Mouse (Mus musculus) lung, adult 18-20 months (tissue): ENCODE data around the gene Trio.

Source experiments
- DNase-seq, 2 experiments: peaks; one replicate each; pipeline ENCODE4 v3.0.0; 2022; ENCODE audit warnings: mixed read lengths in 2 of 2

The Trio gene

DNA sequence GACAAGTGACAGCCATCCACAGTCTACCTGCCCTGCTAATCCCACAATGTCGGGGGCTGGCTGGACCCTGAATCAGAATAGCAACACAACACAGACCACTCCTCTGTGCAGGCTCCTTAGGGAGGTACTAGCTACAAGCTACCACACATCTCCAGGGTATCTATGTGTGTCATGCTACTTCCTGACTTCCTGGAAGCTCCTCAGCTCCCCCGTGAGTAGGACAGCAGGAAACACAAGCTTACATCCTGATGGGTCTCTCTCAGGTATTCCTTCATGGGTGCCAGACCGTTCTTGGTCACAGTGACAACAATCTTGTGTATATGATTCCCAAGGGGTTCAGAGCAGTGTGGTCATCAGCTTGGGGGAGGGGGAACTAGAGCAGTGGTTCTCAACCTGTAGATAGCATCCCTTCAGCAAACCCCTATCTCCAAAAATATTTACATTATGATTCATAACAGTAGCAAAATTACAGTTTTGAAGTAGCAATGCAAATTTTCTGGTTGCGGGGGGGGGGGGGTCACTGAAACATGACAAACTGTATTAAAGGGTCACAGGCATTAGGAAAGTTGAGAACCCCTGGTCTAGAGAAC lies 199.5 kb downstream of the Trio start:
- DNase-seq: no peak

DNA sequence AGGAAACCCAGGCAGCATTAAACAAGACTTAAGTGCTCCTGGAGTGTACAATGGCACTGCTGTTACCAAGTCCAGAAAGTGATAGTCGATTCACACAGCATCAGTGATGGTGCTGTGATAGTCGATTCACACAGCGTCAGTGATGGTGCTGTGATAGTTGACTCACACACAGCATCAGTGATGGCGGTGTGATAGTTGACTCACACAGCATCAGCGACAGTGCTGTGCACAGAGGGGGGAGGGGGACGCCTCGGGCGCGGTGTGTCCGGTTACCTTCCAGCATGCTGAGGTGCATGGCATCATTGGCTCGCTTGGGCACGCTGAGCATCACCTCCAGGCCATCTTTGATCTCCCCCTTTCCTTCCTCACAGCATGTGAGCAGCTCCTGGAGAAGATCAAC lies 200.3 kb downstream of the Trio start:
- DNase-seq: no peak

DNA sequence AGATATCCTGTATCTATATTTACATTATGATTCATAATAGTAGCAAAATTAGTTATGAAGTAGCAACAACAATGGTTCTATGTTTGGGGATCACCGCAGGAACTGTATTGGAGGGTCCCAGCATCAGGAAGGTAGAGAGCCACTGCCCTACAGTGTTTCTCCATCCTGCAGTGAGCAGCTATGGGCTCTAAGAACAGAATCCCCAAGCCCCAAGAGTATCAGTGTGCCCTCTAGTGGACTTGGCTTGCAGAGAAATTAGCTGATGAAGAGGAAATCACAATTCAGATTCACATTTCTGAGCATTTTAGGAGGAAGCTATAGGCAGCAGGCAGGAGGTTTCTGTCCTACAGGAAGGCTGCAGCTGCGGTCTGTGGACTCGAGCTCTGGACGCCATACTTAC lies 202.1 kb downstream of the Trio start:
- no peak for DNase-seq

DNA sequence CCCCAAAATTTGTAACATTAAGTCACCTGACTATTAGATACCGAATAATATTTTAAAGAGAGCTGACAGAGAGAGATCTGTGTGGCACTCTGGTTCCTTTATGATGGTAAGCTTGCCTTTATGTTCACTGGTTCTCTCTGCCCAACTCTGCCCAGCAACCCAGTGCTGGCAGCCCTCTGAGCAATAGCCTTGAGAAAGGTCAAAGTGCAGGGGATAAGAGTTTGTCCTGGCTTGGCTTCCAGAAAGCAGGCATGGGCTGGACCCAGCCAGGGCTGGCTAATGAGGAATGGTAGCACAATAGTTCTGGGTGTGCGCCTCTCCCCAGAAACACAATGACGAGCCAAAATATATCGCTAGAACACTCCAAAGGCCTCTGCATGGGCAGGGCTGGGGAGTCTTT lies 203.2 kb downstream of the Trio start:
- no peak for DNase-seq

DNA sequence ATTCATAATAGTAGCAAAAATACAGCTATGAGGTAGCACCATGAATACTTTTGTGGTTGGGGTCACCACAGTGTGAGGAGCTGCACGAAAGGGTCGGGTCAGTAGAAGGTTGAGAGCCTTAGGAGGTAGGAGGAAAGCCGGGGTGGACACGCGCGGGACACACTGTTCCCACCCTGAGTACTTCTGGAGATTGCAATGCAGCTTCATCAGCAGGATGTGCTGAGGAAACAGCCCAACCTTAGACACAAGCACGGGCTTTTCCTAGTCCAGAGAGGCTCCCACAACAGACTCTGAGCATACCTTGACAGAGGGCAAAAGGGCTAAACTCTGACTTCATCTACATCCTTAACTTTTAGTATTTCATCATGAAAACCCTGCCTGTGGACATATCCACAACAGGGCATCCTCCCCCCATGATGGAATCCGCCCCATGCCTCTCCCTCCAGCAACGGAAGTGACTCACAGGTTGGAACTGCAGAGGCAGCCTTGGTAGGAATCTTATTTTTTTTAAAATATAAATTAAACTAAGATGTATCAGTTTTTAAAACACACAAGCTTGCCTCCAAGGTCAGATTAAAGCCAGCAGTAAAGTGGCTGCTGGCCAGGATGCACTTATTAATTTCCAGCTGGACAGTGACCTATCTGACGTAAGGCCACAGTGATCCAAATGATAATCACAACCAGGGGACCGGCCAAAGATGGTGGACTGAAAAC lies 203.8 kb downstream of the Trio start:
- DNase-seq: no peak

DNA sequence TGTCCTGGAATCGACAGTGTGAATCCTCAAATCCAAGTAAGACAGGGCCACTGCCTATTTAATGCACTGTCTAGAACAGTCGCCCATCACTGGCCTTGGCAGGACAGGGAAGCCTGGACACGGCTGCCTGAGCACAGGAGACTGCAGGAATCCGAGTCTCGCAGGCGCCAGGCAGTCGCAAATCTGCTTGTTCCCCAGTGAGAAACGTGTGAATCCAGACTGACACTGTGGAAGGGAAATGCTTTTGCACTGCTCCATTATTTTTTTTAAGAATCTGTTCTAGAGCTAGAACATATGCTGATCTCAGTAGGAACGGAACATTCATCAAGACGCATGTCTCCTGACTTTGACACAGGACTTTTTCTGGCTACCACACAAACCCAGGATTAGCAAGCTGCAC lies 208.6 kb downstream of the Trio start:
- no peak for DNase-seq

DNA sequence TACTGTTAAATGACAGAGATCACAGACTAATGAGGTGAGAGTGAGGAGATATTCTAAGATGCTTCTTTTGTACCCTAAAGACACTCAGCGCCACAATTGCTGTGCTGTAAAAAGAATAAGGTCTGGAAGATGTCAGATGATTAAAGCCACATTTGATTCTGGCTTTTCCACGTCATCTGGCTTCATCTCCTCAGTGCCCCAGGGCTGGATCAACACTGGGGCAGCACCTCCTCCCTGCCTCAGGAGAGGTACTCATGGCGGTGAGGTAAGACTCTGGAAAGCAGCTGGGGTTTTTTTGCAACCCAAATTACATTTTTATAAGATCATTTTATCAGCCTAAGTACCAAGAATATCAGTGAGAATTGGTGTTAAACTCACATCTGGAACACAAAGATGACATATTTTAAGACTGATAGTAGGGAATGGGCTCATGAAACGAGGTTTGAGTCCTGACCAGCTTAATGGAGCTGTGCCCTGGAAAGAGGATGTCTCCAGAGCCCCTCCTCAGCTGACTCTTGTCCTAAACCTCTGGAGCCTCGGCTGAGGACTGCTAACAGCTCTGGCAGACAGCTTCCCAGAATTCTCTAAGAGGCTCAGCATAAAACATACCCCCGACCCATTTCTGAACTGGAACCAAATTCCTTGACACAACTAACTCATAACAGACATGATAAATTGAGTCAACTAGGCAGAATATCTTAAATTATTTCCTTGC lies 210.8 kb downstream of the Trio start:
- DNase-seq: no peak

DNA sequence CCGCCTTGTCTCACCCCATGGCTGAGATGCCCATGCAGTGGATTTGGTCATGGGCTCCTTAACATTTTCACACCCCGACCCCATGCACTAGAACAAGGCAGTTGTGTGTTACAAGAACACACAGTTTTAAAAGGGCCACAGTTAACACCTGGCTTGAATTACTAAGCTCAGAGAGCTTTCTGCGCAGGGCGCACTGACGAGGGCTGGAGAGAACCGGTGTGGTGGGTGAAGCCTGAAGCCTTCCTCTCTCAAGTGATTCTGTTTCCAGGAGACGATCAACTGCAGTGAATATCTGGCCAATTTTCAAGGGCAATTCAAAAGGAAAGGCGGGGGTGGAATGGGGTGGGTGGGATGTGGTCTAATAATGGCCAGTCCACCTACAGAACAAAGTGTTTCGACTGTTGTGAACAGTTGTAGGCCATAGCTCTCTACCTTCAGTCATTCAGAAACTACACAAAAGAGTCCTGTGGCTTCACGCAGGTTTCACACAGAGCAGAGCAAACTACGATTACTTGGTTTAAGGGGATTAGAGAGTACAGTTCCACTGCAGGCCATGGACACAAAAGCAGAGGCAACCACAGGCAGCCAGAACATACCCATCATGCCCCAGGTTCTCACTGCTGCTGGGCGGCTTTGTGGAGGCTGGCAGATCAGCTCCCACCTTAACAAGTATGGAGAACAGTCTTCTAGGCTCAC lies 214.7 kb downstream of the Trio start:
- DNase-seq: no peak

DNA sequence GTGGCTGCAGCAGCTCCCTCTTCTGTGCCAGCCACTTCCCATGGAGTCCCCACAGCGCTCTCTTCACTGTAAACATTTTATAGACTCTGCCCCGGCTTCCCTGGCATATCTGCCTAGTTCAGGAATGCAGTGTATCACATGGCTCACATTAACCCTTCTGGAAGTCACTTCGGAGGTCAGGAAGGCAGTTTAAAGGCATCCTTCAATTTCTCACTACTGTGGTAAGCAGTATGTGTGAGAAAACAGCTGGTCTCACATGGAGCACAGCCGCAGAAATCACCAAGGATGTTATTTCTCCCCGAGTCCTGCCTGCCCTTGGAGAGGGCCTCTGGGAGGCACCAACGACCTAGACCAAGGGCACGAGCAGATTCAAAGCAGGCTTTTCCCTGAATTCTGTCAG lies 215.4 kb downstream of the Trio start:
- no peak for DNase-seq

DNA sequence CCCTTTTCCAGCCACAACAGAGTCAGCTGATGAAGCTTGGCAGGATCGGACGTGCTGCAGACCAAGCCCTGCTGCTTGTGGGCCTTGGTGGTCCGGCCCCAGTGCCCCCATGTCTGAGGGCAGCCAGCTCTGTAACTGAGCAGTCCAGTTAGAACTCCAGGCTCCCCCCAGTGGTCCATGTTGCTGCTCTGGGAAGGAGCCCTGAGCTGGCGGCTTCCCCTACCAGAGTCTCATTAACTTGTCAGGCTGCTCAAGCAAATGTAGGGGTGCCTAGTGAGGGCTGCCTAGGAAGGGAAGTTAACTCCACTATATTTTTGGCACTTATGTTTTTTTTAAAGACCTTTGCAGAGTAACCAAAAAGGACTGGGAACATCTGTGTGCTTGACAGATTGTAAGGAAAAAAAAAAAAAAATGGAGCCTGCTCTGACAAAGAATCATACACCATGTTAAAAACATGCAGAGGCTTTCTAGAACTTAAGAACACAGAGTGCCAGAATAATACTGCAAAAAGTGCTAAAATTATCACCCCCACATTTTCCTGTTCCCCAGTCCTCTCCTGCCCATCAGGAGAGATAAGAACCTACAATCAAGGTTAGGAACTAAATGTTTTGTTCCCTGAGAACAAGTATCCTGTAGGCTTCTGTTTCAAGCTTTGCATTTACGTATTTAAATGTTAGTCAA lies 216.9 kb downstream of the Trio start:
- no peak for DNase-seq

DNA sequence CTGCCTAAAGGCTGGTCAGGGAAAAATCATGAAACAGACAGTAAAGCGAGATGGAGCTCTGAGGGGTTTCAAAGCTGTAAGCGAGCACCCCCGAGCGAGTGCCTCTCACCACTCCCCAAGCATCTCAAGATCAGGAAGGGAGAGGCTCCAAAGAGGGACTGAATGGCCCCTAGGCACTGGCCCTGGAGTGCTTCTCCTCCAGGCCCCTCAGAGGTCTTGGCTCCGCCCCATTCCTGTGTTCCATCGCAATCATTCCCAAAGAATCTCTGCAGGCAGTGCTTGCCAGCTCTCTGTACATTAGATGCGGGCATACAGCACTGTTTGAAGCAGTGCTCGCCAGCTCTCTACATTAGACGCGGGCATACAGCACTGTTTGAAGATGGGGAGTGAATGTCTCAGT lies 219.4 kb downstream of the Trio start:
- DNase-seq: peak; percentile 45 to 60

DNA sequence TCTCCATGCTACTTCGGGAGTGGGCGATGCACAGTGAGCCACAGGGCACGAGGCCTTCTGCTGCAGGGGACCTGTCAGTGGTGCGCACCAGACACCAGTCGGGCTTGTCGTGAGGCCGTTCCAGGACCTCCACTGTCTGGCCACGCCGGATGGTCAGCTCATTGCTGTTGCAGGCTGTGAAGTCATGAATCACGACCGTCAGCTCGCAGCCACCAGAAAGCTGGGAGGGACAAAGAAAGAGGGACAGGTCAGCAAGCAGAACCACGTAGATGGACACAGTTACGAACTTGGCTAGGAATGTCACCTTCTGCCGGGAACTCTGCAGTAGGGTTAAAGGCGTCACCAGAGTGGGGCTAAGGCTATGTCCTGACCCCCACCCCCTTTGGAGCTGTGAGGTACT lies 220.0 kb downstream of the Trio start:
- DNase-seq: no peak

DNA sequence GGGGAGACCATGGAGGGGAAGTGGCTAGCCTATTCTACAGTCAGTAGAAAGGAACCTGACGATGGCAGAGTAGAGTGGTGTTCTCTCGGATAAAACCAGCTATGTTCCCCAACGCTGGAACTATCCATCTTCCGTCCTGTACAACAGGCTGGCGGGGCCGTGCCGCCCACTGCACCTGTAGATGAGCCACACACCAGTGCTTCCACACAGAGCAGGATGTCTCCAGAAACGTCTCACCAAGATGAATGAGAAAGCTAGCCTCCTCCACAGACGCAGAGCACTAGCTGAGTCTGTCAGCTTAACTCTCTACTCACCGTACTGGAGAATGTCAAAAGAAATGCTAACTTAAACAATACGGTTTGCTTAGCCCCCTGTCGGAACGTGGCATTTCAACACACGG lies 221.2 kb downstream of the Trio start:
- DNase-seq: no peak

DNA sequence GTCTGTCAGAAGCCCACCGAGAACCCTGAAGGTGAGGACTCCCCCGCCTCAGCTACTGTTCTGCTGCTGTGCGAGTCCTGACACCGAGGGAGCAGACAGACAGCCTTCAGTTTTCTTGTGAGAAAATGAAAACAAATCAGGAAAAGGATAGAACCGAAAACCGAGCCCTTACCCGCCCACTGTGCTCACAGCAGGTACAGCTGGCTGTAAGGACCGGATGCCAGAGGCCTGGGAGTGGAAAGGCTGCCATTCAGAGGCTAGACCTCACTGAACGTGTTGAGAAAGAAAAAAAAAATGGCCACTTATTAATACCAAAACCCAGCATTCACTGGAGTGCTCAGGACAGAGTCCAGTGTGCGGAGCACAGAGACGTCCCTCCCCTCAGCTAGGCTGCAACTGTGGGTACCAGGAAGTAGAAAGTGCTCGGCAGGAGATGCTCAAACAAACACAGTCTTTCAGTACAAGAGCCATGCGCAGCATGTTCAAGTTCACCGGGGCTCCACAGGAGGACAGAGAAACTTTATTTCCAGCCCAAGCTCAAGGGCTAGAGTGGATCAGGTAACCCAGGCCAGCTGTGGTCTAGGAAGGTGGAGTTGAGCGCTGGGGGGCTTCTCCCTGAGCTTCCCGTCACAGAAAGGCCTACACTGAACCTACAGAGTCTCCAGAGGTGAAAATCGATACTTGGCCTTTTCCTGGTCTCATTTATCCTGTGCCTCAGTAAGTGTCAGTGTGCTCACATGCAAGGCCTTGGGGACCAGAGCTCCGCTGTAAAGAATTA lies 221.9 kb downstream of the Trio start:
- no peak for DNase-seq

DNA sequence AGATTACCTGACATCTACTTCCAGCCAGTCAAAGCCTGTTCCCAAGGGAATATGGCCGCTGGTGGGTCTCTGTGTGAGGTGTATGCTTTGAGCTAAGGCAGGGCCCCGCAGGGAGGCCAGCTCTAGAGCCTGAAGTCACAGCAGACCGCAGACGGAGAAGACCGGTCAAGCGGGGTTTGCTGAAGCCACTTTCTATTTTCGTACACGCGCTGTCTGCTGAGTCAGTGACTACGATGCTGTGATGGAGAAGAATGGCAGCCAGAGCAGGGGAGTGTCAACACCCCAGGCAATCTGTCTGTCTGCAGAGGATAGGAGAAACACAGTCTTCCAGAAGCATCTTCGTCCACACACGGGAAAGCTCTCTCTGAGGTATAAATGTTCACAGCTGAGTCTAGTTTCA lies 223.4 kb downstream of the Trio start:
- no peak for DNase-seq

DNA sequence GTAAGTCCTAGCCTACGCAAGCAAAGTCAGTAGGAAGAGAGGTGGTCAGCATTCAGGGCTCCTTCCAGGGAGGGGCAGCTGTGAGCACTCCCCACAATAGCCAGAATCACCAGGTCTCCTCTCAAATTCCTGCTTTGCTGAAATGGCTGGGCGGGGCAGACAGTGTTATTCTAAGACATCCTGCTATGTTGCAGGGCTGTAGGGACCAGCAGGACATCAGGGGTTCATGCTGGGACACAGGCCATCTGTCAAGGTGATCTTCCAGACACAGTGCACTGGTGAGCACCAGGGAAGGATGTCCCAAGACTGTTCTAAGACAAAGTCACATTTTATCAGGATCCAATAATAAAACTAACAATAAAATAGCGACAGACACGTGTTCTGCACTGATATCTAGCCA lies 224.5 kb downstream of the Trio start:
- DNase-seq: no peak

DNA sequence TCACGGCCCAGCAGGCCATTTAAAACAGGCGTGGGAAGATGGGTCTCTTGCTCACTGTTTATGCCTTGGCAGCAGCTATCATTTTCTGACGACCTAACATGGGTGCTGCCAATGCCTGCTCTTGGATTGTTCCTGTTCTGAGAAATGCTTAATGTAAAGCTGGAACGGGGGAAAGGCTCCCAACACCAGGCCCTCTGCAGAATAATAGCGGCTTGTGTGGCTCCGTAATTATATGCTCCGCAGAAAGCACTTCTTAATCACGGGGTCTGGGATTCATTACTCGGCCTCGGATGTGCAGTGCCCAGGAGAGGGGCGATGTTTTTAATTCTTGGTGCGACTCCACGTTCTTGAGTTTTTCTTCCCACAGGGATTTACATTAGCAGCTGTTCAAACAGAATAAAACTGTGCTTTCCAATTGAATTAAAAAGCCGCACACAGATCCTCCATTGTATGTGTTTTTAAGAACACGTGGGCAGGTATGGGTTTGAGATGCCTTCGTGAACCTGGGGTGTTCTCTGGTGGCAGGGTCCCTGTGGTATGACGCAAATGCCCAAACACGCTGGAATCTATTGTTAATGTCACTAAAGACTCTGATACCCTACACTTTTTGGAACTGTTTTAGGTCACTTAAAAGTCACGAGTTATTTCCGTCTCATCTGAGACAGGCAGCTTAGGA lies 228.0 kb downstream of the Trio start:
- DNase-seq: no peak

DNA sequence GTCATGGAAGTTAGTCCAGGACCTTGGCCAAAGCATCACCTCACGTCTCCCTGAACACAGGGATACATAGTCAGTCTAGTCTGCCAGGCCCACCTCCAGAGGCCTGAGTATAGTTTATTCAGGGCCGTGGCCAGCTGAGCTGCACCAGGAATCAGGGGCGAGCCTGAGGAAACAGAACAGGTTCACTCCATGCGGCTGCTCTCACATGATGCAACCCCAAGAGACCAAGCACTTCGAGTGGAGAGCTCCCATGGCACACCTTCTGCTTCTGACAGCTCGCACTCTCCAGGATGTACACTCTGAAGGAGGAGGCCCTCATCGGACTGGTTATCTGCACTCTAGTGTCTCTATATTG lies 228.8 kb downstream of the Trio start:
- peak in 1 of 2 experiments; percentile 36 for DNase-seq

DNA sequence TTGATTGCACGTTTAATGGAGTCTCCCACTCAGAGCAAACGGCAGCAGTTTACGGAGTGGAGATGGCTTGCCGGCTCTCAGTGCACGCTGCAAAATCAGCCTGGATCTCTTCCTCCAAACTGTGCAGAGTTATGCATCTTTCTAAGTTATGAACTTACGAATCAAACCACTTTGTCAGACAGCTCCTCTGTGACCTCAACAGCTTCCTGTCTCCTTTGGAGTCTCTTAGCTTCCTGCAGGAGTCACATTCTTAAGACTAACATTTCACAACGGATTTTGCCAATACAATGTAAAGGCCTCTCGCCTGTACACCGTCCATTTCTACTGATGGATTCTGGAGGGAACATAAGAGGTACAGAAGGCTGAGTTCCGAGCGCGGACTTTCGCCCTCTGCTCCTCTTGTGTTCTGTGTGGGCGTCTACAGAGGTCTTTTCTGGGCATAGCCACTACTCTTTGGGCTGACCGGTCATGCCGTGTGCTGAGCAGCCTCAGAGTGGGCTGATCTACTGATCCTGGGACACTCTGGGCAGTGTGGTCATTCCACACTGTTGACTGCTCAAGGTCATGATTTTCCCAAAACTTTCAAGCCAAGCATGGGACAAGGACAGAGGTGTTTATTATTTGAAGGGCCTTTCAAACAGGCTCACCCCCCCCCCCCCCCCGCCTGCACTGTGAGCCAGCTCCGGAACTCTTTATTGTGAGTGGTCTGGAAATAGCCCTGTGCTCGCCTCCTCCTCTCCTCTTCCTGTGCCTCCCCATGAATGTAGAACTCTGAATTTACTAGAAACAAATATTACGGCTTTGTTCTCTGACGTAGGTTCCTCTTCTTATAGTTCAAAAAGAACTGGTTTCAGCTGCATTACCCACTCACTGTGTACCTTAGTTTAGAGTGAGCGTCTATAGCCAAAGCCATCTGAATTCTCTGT lies 229.4 kb downstream of the Trio start:
- DNase-seq: no peak

DNA sequence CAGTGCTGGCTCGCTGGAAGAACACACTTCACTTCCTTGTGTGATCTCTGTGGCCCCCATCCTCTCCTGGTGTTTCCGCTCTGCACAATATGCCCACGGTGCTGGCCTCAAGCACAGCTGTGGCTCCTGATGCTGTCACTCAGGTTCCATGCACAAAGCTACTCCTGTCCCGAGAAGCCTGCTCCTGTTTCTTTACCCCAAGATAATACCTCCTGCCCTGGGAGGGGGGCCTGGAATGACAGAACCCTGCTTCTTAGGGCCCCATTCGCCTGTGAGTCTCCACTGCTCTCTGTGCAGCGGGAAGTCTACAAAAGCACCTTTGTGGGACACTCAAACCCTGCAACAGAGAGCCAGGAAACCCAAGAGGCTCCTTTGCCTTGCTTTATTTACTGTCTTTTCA lies 232.4 kb downstream of the Trio start:
- no peak for DNase-seq

DNA sequence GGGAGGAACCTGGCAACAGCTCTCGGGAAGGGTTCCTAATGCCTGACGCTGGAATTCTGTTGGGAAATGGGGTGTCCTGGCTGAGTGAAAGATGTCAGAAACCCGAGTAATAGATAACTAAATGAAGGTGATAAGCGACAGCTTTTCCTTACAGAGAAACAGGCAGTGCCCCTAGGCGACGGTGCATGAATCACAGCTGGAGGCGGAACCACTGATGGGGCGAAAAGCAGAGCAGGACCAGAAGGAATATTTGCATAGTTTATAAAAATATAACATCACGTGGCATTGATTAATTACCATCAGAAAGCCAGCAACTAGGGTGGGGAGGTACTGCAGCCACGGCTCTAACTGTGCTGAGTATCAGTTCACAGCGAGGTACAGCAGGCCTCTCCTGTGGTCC lies 233.2 kb downstream of the Trio start:
- no peak for DNase-seq
